Mouse (Mus musculus) ES-Bruce4 (cell line): Measurements from ENCODE around the gene Tcf19. TPM values are rescaled to one million over a fixed set of nuclear protein-coding genes. Genes with fewer than 3 reads are reported as not detected.

Source experiments
- H3K27ac ChIP-seq: 2 replicates; pipeline ENCODE4 v1.5.1; 2012; ENCODE audit warnings: low read length, inconsistent platforms; ENCODE audit not compliant: insufficient read depth
- H3K27me3 ChIP-seq: 2 replicates; pipeline ENCODE4 v1.6.1; 2012; ENCODE audit warnings: mild to moderate bottlenecking, low read length, inconsistent platforms; ENCODE audit not compliant: control insufficient read depth, poor library complexity, insufficient read depth, severe bottlenecking
- H3K36me3 ChIP-seq: 2 replicates; pipeline ENCODE4 v1.6.1; 2012; ENCODE audit warnings: inconsistent platforms, mild to moderate bottlenecking, low read length, moderate library complexity; ENCODE audit not compliant: control insufficient read depth, poor library complexity, insufficient read depth, severe bottlenecking
- H3K4me1 ChIP-seq: one replicate; pipeline ENCODE4 v1.8.1; 2011; ENCODE audit warnings: low read length; ENCODE audit not compliant: control insufficient read depth, insufficient read depth
- H3K4me3 ChIP-seq: 2 replicates; pipeline ENCODE4 v1.5.1; 2011; ENCODE audit warnings: low read depth, mild to moderate bottlenecking, low read length
- H3K9ac ChIP-seq: 2 replicates; pipeline ENCODE4 v1.6.1; 2012; ENCODE audit warnings: low read depth, mild to moderate bottlenecking, inconsistent platforms; ENCODE audit not compliant: poor library complexity, severe bottlenecking
- H3K9me3 ChIP-seq: replicated peaks from 2 replicates; pipeline ENCODE4 v1.6.1; 2012; ENCODE audit warnings: mild to moderate bottlenecking, low read length, inconsistent platforms; ENCODE audit not compliant: control insufficient read depth, poor library complexity, insufficient read depth, severe bottlenecking
- CTCF ChIP-seq: IDR thresholded peaks from one replicate; pipeline ENCODE4 v1.8.1; 2011; ENCODE audit warnings: low read depth, low read length
- EP300 ChIP-seq: IDR thresholded peaks from 2 replicates; pipeline ENCODE4 v1.6.1; 2011; ENCODE audit warnings: low read depth, low read length; ENCODE audit not compliant: insufficient read depth
- POLR2A ChIP-seq: IDR thresholded peaks from one replicate; pipeline ENCODE4 v1.8.1; 2011; ENCODE audit warnings: low read length; ENCODE audit not compliant: insufficient read depth
- polyA plus RNA-seq: library from polyadenylated mRNA; stranded (reverse); fragments of >200 nt; gene quantifications from 2 replicates; pipeline ENCODE4 v1.2.4, GENCODE M21; 2011; ENCODE audit warnings: low read depth; ENCODE audit not compliant: missing spikeins, insufficient read depth, insufficient read length

The Tcf19 gene
- polyA plus RNA-seq, 1 experiment: 5.2 TPM

- Histone ChIP-seq H3K9ac (no peak overlapping the region), H3K9me3 (no peaks in the 10 kb centered on the region), H3K27ac (no peak overlapping the region), H3K36me3 (no peaks in the 10 kb centered on the region), H3K27me3 (no peaks in the 10 kb centered on the region), H3K4me3 (no peak overlapping the region), H3K4me1 (peaks cover 4% of the 10 kb centered on the region)
- TF ChIP-seq CTCF (no peak), POLR2A (no peak)
Measured at GRCm38 (mm10) chr17:35526644-35527043, 10.0 kb upstream of the Tcf19 start.

- Histone ChIP-seq H3K4me3 (no peak overlapping the region), H3K36me3 (no peaks in the 10 kb centered on the region), H3K4me1 (peaks cover 2% of the 10 kb centered on the region), H3K9me3 (no peaks in the 10 kb centered on the region), H3K9ac (no peak overlapping the region), H3K27me3 (no peaks in the 10 kb centered on the region), H3K27ac (no peak overlapping the region)
- TF ChIP-seq CTCF: no peak
- TF ChIP-seq EP300: no peak
- no peak for TF ChIP-seq POLR2A
Measured at GRCm38 (mm10) chr17:35524354-35524753, 7.7 kb upstream of the Tcf19 start.

- peak overlapping the region; percentile 81 for H3K4me3 ChIP-seq
- H3K27me3 ChIP-seq: no peaks in the 10 kb centered on the region
- TF ChIP-seq CTCF (no peak), EP300 (no peak), POLR2A (no peak)
- peak overlapping the region; percentile 59 for H3K27ac ChIP-seq
- peaks cover 9% of the 10 kb centered on the region for H3K36me3 ChIP-seq
- H3K9ac ChIP-seq: peak overlapping the region; percentile 85
- H3K4me1 ChIP-seq: peaks cover 2% of the 10 kb centered on the region
- no peaks in the 10 kb centered on the region for H3K9me3 ChIP-seq
Measured at GRCm38 (mm10) chr17:35517526-35517925, 902 bp upstream of the Tcf19 start.

- H3K27me3 ChIP-seq: no peaks in the 10 kb centered on the region
- no peak overlapping the region for H3K27ac ChIP-seq
- H3K9me3 ChIP-seq: no peaks in the 10 kb centered on the region
- peak overlapping the region; percentile 40 for H3K9ac ChIP-seq
- peaks cover 2% of the 10 kb centered on the region for H3K4me1 ChIP-seq
- peaks cover 22% of the 10 kb centered on the region for H3K36me3 ChIP-seq
- TF ChIP-seq CTCF (no peak), EP300 (no peak), POLR2A (no peak)
- peak overlapping the region; percentile 59 for H3K4me3 ChIP-seq
Measured at GRCm38 (mm10) chr17:35515911-35516640, 548 bp downstream of the Tcf19 start.

- no peak for TF ChIP-seq EP300
- no peak for TF ChIP-seq CTCF
- TF ChIP-seq POLR2A: no peak
- Histone ChIP-seq H3K36me3 (peaks cover 26% of the 10 kb centered on the region), H3K9ac (peak overlapping the region; percentile 10; the same call in 1 of the 2 replicates), H3K27ac (no peak overlapping the region), H3K9me3 (no peaks in the 10 kb centered on the region), H3K4me3 (no peak overlapping the region), H3K4me1 (no peaks in the 10 kb centered on the region), H3K27me3 (no peaks in the 10 kb centered on the region)
Measured at GRCm38 (mm10) chr17:35514756-35515155, 1.9 kb downstream of the Tcf19 start.

- peaks cover 27% of the 10 kb centered on the region for H3K36me3 ChIP-seq
- no peaks in the 10 kb centered on the region for H3K9me3 ChIP-seq
- no peaks in the 10 kb centered on the region for H3K4me1 ChIP-seq
- peak; percentile 70 for TF ChIP-seq CTCF
- no peak for TF ChIP-seq POLR2A
- no peak overlapping the region for H3K4me3 ChIP-seq
- H3K9ac ChIP-seq: no peak overlapping the region
- 0 out of 2 replicates have a peak overlapping the region, but pooled peaks have one; percentile 47 for H3K27ac ChIP-seq
- H3K27me3 ChIP-seq: no peaks in the 10 kb centered on the region
Measured at GRCm38 (mm10) chr17:35513886-35514285, 2.7 kb downstream of the Tcf19 start.
